Mouse (Mus musculus): ENCODE measurements at regions not wholly inside any gene's neighbourhood (a gene's known extent, or its start where the extent isn't known, plus 50 kb on each side); places are given as distances from the start of the nearest gene placed in this dataset.
"Not testable (repeated sequence)": the region's sequence is repeated elsewhere in the genome, so short reads cannot be mapped to it uniquely, and the experiment has no call there.

DNA sequence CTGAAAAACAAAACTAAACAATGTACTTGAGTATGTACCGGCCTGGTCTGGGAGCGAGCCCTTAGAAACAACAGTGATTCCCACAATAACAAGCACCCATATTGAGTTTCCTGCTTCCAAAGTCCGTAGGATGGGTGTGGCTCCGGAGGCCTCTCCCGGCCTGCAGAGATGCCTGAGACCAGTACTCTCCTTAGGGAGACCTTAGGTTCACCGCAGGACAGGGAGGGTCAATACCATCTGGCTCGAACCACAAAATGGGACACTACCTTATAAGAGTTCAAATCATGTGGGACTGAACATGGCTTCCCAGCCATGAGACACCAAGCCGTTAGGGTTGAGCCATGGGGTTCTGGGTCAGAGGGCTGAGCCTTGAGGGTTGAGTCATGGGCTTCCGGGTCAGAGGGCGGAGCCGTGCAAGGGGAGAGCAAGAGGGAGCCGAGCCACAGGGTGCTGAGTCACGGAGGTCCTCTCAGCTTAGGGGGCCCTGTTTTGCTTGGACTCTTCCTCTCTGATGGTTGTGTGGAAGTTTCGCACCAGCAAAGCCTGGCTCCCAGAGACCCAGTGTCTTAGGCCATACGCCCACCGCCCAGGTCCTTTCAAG is 201.8 kb downstream of the Tcp10c start:
- TF ChIP-seq CTCF, EP300 (IDR thresholded peaks at IDR 0.05; ENCODE audit: low read depth): not testable (repeated sequence)

All from liver, embryonic 14.5 days (tissue).